Mouse (Mus musculus) MEL (cell line): ENCODE results near the gene Ralgapb. TPM values are rescaled to one million over a fixed set of nuclear protein-coding genes. Genes with fewer than 3 reads are reported as not detected.

Experiments
- DNase-seq: peaks from one replicate; pipeline ENCODE4 v3.0.0; 2011; ENCODE audit warnings: low read depth, low spot score
- H3K27ac ChIP-seq: 2 replicates; pipeline ENCODE4 v1.5.1; 2012; ENCODE audit warnings: low read depth, mild to moderate bottlenecking, control low read depth, low read length, moderate library complexity; ENCODE audit not compliant: control insufficient read depth
- H3K27me3 ChIP-seq, 2 experiments: fragments of 150-350 bp in 1 of 2; sonication (generic) in 1 of 2; 2 replicates each; pipeline ENCODE4 v1.6.1; 2012; ENCODE audit warnings: low read length in 2 of 2, mild to moderate bottlenecking in 2 of 2, improper control_type of control experiment in 1 of 2, moderate library complexity in 1 of 2; ENCODE audit not compliant: insufficient read depth in 2 of 2, control insufficient read depth in 1 of 2
- H3K36me3 ChIP-seq, 2 experiments: 2 replicates each; pipeline ENCODE4 v1.6.1; 2012 to 2014; ENCODE audit warnings: low read length in 2 of 2, improper control_type of control experiment in 1 of 2, inconsistent platforms in 1 of 2, mild to moderate bottlenecking in 1 of 2; ENCODE audit not compliant: insufficient read depth in 2 of 2, control insufficient read depth in 1 of 2
- H3K4me1 ChIP-seq, 2 experiments: fragments of 150-350 bp in 1 of 2; sonication (generic) in 1 of 2; 2 replicates each; pipeline ENCODE4 v1.6.1; 2012; ENCODE audit warnings: low read length in 2 of 2, improper control_type of control experiment in 1 of 2, mild to moderate bottlenecking in 1 of 2; ENCODE audit not compliant: insufficient read depth in 2 of 2, control insufficient read depth in 1 of 2
- H3K4me3 ChIP-seq, 2 experiments: fragments of 150-350 bp in 1 of 2; sonication (generic) in 1 of 2; 2 replicates each; pipeline ENCODE4 v1.5.1; 2012; ENCODE audit warnings: low read depth in 2 of 2, low read length in 2 of 2, mild to moderate bottlenecking in 2 of 2, moderate library complexity in 2 of 2, control low read depth in 1 of 2, improper control_type of control experiment in 1 of 2; ENCODE audit not compliant: control insufficient read depth in 1 of 2, insufficient read depth in 1 of 2
- H3K79me2 ChIP-seq: 2 replicates; pipeline ENCODE4 v1.6.1; 2012; ENCODE audit warnings: mild to moderate bottlenecking, low read length, moderate library complexity; ENCODE audit not compliant: control insufficient read depth, poor library complexity, insufficient read depth
- H3K9ac ChIP-seq: 2 replicates; pipeline ENCODE4 v1.6.1; 2012; ENCODE audit warnings: low read depth, mild to moderate bottlenecking, control low read depth, low read length, moderate library complexity; ENCODE audit not compliant: control insufficient read depth, poor library complexity, severe bottlenecking
- H3K9me3 ChIP-seq: fragments of 150-350 bp; sonication (generic); replicated peaks from 2 replicates; pipeline ENCODE4 v1.6.1; 2012; ENCODE audit warnings: mild to moderate bottlenecking, low read length, improper control_type of control experiment, moderate library complexity; ENCODE audit not compliant: insufficient read depth
- BHLHE40 ChIP-seq: IDR thresholded peaks from 2 replicates; pipeline ENCODE4 v1.6.1; 2012; ENCODE audit warnings: low read depth, mild to moderate bottlenecking, inconsistent platforms, low read length, improper control_type of control experiment, borderline replicate concordance
- CHD1 ChIP-seq: IDR thresholded peaks from 2 replicates; pipeline ENCODE4 v1.6.1; 2012; ENCODE audit warnings: low read depth, mild to moderate bottlenecking, inconsistent platforms, low read length, improper control_type of control experiment
- CHD2 ChIP-seq: IDR thresholded peaks from 2 replicates; pipeline ENCODE4 v1.6.1; 2011; ENCODE audit warnings: low read length, improper control_type of control experiment
- CTCF ChIP-seq, 3 experiments: IDR thresholded peaks in 2 of 3; conservative IDR thresholded peaks in 1 of 3; 2 replicates each; pipeline ENCODE4 v1.5.1; 2011 to 2012; ENCODE audit warnings: low read length in 3 of 3, low read depth in 2 of 3, mild to moderate bottlenecking in 2 of 3, improper control_type of control experiment in 1 of 3, inconsistent platforms in 1 of 3, mixed read lengths in 1 of 3, moderate library complexity in 1 of 3; ENCODE audit not compliant: control insufficient read depth in 1 of 3, insufficient read depth in 1 of 3, poor library complexity in 1 of 3, severe bottlenecking in 1 of 3
- E2F4 ChIP-seq: IDR thresholded peaks from 2 replicates; pipeline ENCODE4 v1.6.1; 2011; ENCODE audit warnings: low read depth, low read length, improper control_type of control experiment, borderline replicate concordance
- ELF1 ChIP-seq: IDR thresholded peaks from 2 replicates; pipeline ENCODE4 v1.6.1; 2014; ENCODE audit warnings: low read depth, mild to moderate bottlenecking, inconsistent platforms, low read length, improper control_type of control experiment, moderate library complexity
- EP300 ChIP-seq, 2 experiments: IDR thresholded peaks; 2 replicates each; pipeline ENCODE4 v1.6.1; 2011; ENCODE audit warnings: improper control_type of control experiment in 2 of 2, low read length in 2 of 2, low read depth in 1 of 2, mild to moderate bottlenecking in 1 of 2
- ETS1 ChIP-seq: IDR thresholded peaks from 2 replicates; pipeline ENCODE4 v1.6.1; 2012; ENCODE audit warnings: low read depth, mild to moderate bottlenecking, inconsistent platforms, low read length, improper control_type of control experiment, moderate library complexity
- GABPA ChIP-seq: IDR thresholded peaks from 2 replicates; pipeline ENCODE4 v1.6.1; 2012; ENCODE audit warnings: low read depth, mild to moderate bottlenecking, inconsistent platforms, low read length, improper control_type of control experiment, moderate library complexity
- GATA1 ChIP-seq: IDR thresholded peaks from 2 replicates; pipeline ENCODE4 v1.6.1; 2011; ENCODE audit warnings: low read depth, low read length, improper control_type of control experiment
- JUND ChIP-seq: IDR thresholded peaks from 2 replicates; pipeline ENCODE4 v1.6.1; 2011; ENCODE audit warnings: low read depth, mild to moderate bottlenecking, improper control_type of control experiment, low read length
- MAFK ChIP-seq: IDR thresholded peaks from 2 replicates; pipeline ENCODE4 v1.6.1; 2011; ENCODE audit warnings: low read depth, mild to moderate bottlenecking, low read length, improper control_type of control experiment, borderline replicate concordance
- MAX ChIP-seq: IDR thresholded peaks from 2 replicates; pipeline ENCODE4 v1.6.1; 2011; ENCODE audit warnings: low read length, improper control_type of control experiment
- MEF2A ChIP-seq: IDR thresholded peaks from 2 replicates; pipeline ENCODE4 v1.6.1; 2014; ENCODE audit warnings: low read depth, mild to moderate bottlenecking, inconsistent platforms, low read length, improper control_type of control experiment; ENCODE audit not compliant: poor library complexity, insufficient replicate concordance, severe bottlenecking; ENCODE audit errors: extremely low read depth
- MYB ChIP-seq: IDR thresholded peaks from 2 replicates; pipeline ENCODE4 v1.6.1; 2011; ENCODE audit warnings: mild to moderate bottlenecking, low read depth, low read length, improper control_type of control experiment
- MYC ChIP-seq: IDR thresholded peaks from 2 replicates; pipeline ENCODE4 v1.6.1; 2011; ENCODE audit warnings: low read depth, mild to moderate bottlenecking, low read length, improper control_type of control experiment, moderate library complexity
- NELFE ChIP-seq: IDR thresholded peaks from 2 replicates; pipeline ENCODE4 v1.6.1; 2011; ENCODE audit warnings: low read depth, low read length, improper control_type of control experiment
- NRF1 ChIP-seq: IDR thresholded peaks from 2 replicates; pipeline ENCODE4 v1.6.1; 2014; ENCODE audit warnings: low read depth, mild to moderate bottlenecking, inconsistent platforms, low read length, improper control_type of control experiment, moderate library complexity; ENCODE audit not compliant: poor library complexity, insufficient read depth, severe bottlenecking
- POLR2A ChIP-seq, 2 experiments: IDR thresholded peaks; 2 replicates each; pipeline ENCODE4 v1.6.1; 2011 to 2012; ENCODE audit warnings: low read length in 2 of 2, mild to moderate bottlenecking in 2 of 2, control low read depth in 1 of 2, improper control_type of control experiment in 1 of 2, low read depth in 1 of 2, moderate library complexity in 1 of 2; ENCODE audit not compliant: control insufficient read depth in 1 of 2, insufficient read depth in 1 of 2, poor library complexity in 1 of 2
- POLR2AphosphoS2 ChIP-seq: IDR thresholded peaks from 2 replicates; pipeline ENCODE4 v1.6.1; 2011; ENCODE audit warnings: low read length, improper control_type of control experiment
- POLR2AphosphoS5 ChIP-seq: IDR thresholded peaks from 2 replicates; pipeline ENCODE4 v1.6.1; 2012; ENCODE audit warnings: low read depth, borderline replicate concordance, mild to moderate bottlenecking, inconsistent platforms, low read length, moderate library complexity, mixed read lengths
- RCOR1 ChIP-seq: IDR thresholded peaks from 2 replicates; pipeline ENCODE4 v1.6.1; 2012; ENCODE audit warnings: low read depth, mild to moderate bottlenecking, inconsistent platforms, low read length, improper control_type of control experiment
- SIN3A ChIP-seq: IDR thresholded peaks from 2 replicates; pipeline ENCODE4 v1.6.1; 2012; ENCODE audit warnings: low read length, improper control_type of control experiment, inconsistent platforms
- SMC3 ChIP-seq: IDR thresholded peaks from 2 replicates; pipeline ENCODE4 v1.6.1; 2011; ENCODE audit warnings: low read depth, low read length, improper control_type of control experiment
- TAL1 ChIP-seq: IDR thresholded peaks from 2 replicates; pipeline ENCODE4 v1.6.1; 2012; ENCODE audit warnings: mild to moderate bottlenecking, inconsistent platforms, low read length, moderate library complexity, mixed read lengths
- TCF12 ChIP-seq: IDR thresholded peaks from 2 replicates; pipeline ENCODE4 v1.6.1; 2014; ENCODE audit warnings: low read depth, mild to moderate bottlenecking, inconsistent platforms, low read length, improper control_type of control experiment, moderate library complexity
- UBTF ChIP-seq: IDR thresholded peaks from 2 replicates; pipeline ENCODE4 v1.6.1; 2012; ENCODE audit warnings: low read depth, mild to moderate bottlenecking, inconsistent platforms, low read length, improper control_type of control experiment, moderate library complexity, borderline replicate concordance; ENCODE audit not compliant: insufficient read depth
- USF1 ChIP-seq: IDR thresholded peaks from 2 replicates; pipeline ENCODE4 v1.6.1; 2014; ENCODE audit warnings: low read depth, mild to moderate bottlenecking, inconsistent platforms, low read length, improper control_type of control experiment, moderate library complexity
- ZC3H11A ChIP-seq: IDR thresholded peaks from 2 replicates; pipeline ENCODE4 v1.6.1; 2012; ENCODE audit warnings: low read depth, mild to moderate bottlenecking, inconsistent platforms, low read length, improper control_type of control experiment
- ZKSCAN1 ChIP-seq: IDR thresholded peaks from 2 replicates; pipeline ENCODE4 v1.6.1; 2012; ENCODE audit warnings: low read depth, mild to moderate bottlenecking, inconsistent platforms, low read length, improper control_type of control experiment, moderate library complexity
- ZMIZ1 ChIP-seq: IDR thresholded peaks from 2 replicates; pipeline ENCODE4 v1.6.1; 2012; ENCODE audit warnings: low read depth, mild to moderate bottlenecking, inconsistent platforms, low read length, improper control_type of control experiment, moderate library complexity
- ZNF384 ChIP-seq: IDR thresholded peaks from 2 replicates; pipeline ENCODE4 v1.6.1; 2012; ENCODE audit warnings: low read depth, mild to moderate bottlenecking, inconsistent platforms, low read length, improper control_type of control experiment
- polyA plus RNA-seq, 2 experiments: library from polyadenylated mRNA; stranded (reverse) in 1 of 2; unstranded in 1 of 2; fragments of >175 nt in 1 of 2; fragments of >200 nt in 1 of 2; gene quantifications; 2 replicates each; pipeline versions ENCODE4 v1.2.1 to v1.2.4; 2012; ENCODE audit warnings: low replicate concordance in 2 of 2, low read depth in 1 of 2; ENCODE audit not compliant: insufficient read length in 2 of 2, insufficient read depth in 1 of 2, missing spikeins in 1 of 2
- total RNA-seq: library from RNA; depleted of rRNA; stranded (reverse); fragments of 300-350 nt; gene quantifications from 2 replicates; pipeline ENCODE4 v1.2.3, GENCODE M21; 2012

The Ralgapb gene
- total and polyA plus RNA-seq, 3 experiments, result 15.0 to 122 (median 20.7) TPM

DNA sequence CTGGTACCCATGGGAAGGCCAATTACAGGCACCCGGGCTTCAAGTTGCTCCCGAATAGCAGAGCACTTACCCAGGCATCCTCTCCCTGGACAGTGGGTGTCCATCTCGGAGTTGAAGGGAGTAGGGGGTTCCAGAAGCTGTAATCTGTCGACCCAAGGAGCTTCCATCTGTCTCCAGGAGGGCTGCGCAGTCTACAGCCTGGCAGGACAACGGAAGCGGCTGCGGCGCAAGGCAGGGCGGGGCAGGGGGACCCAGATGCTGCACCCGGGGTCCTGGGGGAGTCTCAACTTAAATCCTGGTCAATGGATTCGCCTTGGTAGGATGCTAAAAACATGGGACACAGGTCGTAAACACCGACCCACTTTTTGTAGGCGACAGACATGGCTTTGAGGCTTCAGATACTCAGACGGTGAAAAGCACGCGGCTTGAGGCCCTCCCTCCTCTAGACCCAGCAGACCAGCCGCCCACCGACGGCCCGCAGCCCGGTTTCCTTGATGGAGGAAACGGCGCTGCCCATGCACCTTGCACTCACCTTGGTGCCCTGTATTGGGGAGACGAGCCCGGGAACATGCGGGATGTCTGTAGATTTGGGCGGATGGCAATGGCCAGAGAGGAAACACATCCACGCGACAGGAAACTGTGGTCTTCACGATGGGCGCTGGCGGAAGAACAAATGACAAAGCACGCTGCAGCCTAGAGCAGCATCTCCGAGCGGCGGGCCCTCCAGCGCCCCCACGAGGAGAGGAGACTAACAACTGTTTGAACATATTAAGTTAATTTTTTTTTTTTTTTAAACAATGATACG, 48.6 kb upstream of the Ralgapb start (continued):
- TF ChIP-seq GABPA, result no peak; the same call in 1 of the 2 replicates

- peak overlapping the region; percentile 37 to 46 for H3K4me3 ChIP-seq
- peaks cover 0 to 20% of the 10 kb centered on the region in 2 experiments; a peak in 3 of 4 replicates for H3K4me1 ChIP-seq
- H3K36me3 ChIP-seq, result peaks cover 16 to 23% of the 10 kb centered on the region in 2 experiments
- peaks cover 34% of the 10 kb centered on the region for H3K79me2 ChIP-seq
- peak overlapping the region; percentile 77 for H3K27ac ChIP-seq
- DNase-seq, result peak; percentile 82
- no peaks in the 10 kb centered on the region for H3K9me3 ChIP-seq
- peak overlapping the region; percentile 67 for H3K9ac ChIP-seq
- no peaks in the 10 kb centered on the region for H3K27me3 ChIP-seq
- TF ChIP-seq POLR2AphosphoS5 (no peak), ZC3H11A (no peak), GATA1 (no peak), CHD1 (0 out of 2 replicates have a peak, but pooled peaks have one; percentile 11), CHD2 (no peak), ETS1 (no peak), MYB (no peak), MYC (no peak; the same call in 1 of the 2 replicates), NELFE (no peak), E2F4 (no peak), CTCF (IDR thresholded peaks at IDR 0.05 in 2 of 3, conservative IDR thresholded peaks at IDR 0.05 in 1 of 3; ENCODE audit: control insufficient read depth in 1 of 3, insufficient read depth in 1 of 3, low read depth in 2 of 3, low read length in 3 of 3, poor library complexity in 1 of 3, severe bottlenecking in 1 of 3) (peak in 2 of 3 experiments; percentile 3 to 58; a peak in 4 of 6 replicates), USF1 (no peak), POLR2AphosphoS2 (no peak; the same call in 1 of the 2 replicates), ELF1 (no peak), TAL1 (no peak), UBTF (no peak), MAFK (no peak), ZMIZ1 (no peak), ZNF384 (no peak), RCOR1 (no peak), GABPA (no peak), JUND (no peak), SIN3A (no peak; the same call in 1 of the 2 replicates), NRF1 (no peak), EP300 (IDR thresholded peaks at IDR 0.05; ENCODE audit: low read depth in 1 of 2, low read length in 2 of 2) (0 out of 4 replicates have a peak, but pooled peaks of 1 of the 2 experiments have one; percentile 4), MAX (no peak), SMC3 (peak; percentile 26; the same call in 1 of the 2 replicates), MEF2A (no peak), POLR2A (IDR thresholded peaks at IDR 0.05; ENCODE audit: control insufficient read depth in 1 of 2, insufficient read depth in 1 of 2, low read depth in 1 of 2, low read length in 2 of 2, poor library complexity in 1 of 2) (peak in 1 of 2 experiments; percentile 24; a peak in 1 of 4 replicates), TCF12 (no peak), ZKSCAN1 (no peak), BHLHE40 (no peak)
Observed at GRCm38 (mm10) chr2:158361678-158362320, 47.8 kb upstream of the Ralgapb start.
